Mouse (Mus musculus): Measurements from ENCODE around the gene Rala.

Rala gene

GRCm38 (mm10) chr13:17879061-17879460 is 65.0 kb downstream of the Rala start:
- no peak for DNase-seq

DNA sequence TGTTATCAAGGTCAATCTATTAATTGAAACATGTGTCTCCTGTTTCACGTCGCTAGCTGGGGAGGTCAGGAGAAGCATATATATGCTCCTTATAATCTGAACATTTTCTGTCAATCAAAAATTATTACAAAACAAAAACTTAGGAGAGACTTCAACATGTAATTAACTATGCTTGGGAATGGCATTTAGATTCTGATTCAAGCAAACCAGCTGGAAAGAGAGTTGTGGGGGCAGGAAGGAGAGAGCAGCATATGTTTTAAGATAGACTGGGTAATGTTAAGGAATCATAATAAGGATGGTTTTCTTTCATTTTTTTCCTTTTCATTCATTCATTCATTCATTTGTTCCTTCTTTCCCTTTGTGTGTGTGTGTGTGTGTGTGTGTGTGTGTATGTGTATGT is 77.3 kb downstream of the Rala start:
- no peak for DNase-seq

- no peak for DNase-seq
Observed at GRCm38 (mm10) chr13:17860536-17860935, 83.5 kb downstream of the Rala start.

GRCm38 (mm10) chr13:17859365-17860033 is 84.5 kb downstream of the Rala start:
- no peak for DNase-seq

- no peak for DNase-seq
Observed at GRCm38 (mm10) chr13:17857046-17857445, 87.0 kb downstream of the Rala start.

DNA sequence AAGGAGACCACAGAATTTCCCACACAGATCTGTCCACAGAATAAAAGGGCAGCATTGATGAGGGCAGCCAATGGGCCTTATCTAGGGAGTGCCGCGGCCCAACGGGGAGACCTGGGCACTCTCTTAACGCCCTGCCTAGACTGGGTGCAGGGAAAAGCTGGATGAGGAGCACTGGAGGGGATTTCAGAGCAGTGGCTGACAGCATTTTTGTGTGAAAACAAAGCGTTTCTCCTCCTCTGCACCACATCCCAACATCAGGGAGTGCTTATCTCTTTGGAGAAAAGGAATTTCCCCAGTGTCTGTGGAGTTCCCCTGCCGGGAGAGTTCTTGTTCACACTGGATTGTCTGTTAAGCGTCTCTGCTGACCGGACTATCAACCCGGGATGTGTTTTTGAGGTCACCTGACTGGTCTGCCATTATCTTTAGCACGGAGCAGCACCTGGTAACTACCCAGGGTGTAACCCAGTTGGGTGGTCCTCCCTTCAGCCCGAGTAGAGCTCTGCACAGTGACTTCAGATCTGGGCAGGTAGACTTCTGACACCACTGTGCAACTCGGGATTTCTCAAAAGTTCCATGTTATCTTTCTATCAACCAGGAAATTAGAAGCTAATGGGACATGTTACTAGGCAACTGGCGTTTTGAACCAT is 88.4 kb downstream of the Rala start:
- no peak for DNase-seq

- DNase-seq: no peak
Observed at GRCm38 (mm10) chr13:17854755-17855154, 89.3 kb downstream of the Rala start.

- DNase-seq: no peak
Observed at GRCm38 (mm10) chr13:17843336-17843735, 100.7 kb downstream of the Rala start.

GRCm38 (mm10) chr13:17842756-17843155 is 101.3 kb downstream of the Rala start:
- no peak for DNase-seq

DNA sequence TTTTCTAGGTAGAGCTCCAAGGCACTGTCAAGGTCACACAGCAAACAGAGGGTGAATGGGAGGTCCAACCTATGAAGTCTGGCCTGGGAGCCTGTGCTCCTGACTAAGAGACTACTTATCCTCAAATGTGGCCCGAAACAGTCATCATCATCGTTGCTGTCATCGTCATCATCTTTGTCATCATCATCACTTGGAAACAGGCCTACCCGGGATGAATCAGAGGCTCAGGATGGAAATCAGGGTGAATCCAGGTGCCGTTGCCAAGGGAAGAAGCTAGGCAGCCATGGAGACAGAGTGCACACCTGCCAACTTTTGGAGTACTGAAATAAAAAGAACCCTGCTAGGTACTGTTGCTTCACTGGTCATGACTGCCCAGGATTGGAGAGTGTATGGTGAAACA is 104.9 kb downstream of the Rala start:
- DNase-seq: no peak

GRCm38 (mm10) chr13:17838484-17838851 is 105.6 kb downstream of the Rala start:
- peak; percentile 37 for DNase-seq

- no peak for DNase-seq
Observed at GRCm38 (mm10) chr13:17837610-17838483, 106.2 kb downstream of the Rala start.

DNA sequence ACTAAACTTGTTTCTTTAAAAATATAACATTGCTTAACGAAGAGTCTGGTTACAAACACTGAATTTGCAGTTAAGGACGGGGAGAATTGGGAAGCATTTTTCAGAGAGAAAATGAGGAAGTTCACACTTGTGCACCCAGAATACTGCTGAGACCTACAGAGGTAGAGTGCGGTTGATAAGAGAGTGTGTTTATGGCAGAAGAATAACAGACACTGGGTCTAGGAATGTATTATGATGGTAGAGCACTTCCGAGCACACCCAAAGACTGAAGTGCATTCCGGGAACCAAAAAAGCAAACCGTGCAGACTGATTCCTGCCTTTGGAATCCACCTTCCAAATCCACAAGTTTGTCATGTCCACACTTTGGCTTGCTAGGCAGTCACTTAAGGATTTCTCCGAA is 107.2 kb downstream of the Rala start:
- no peak for DNase-seq

DNA sequence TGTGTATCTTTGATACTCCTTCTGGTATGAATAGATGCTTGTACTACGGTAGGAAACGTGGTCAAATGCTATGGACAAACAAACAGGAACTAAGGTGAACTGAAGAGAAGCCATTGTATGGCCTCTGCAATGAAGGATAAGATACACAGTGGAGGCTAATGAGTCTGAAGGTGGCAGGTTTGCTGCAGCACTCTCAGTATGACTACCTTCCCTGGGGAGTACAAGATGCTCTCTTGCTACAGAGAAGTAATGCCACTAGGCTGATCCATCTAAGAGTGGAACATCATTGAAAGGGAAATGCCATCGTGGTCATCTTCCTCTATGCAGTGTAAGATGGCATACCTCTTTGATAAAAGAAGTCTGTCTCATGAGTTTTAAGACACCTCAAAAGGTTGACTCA is 111.1 kb downstream of the Rala start:
- DNase-seq: no peak
